Mouse (Mus musculus): ENCODE measurements at regions not wholly inside any gene's neighbourhood (a gene's known extent, or its start where the extent isn't known, plus 50 kb on each side); places are given as distances from the start of the nearest gene placed in this dataset.
A peak's percentile ranks its signal among the peaks of the same experiment; 100 is the strongest.

- DNase-seq (ENCODE audit: low read depth, low spot score): no peak
These were observed 65.8 kb upstream of the Atp11b start for GRCm38 (mm10) chr3:35688111-35688510.

- peak; percentile 61 for DNase-seq (ENCODE audit: low read depth, low spot score)
These were observed 65.1 kb upstream of the Atp11b start for GRCm38 (mm10) chr3:35688781-35689180.

- DNase-seq (ENCODE audit: low read depth, low spot score): peak; percentile 87
These were observed 60.9 kb upstream of the Atp11b start for GRCm38 (mm10) chr3:35693039-35693438.

- no peak for DNase-seq (ENCODE audit: low read depth, low spot score)
These were observed 60.4 kb upstream of the Atp11b start for GRCm38 (mm10) chr3:35693551-35693950.

GRCm38 (mm10) chr3:35694241-35694640 lies 59.7 kb upstream of the Atp11b start:
- no peak for DNase-seq (ENCODE audit: low read depth, low spot score)

- no peak for DNase-seq (ENCODE audit: low read depth, low spot score)
These were observed 58.0 kb upstream of the Atp11b start for GRCm38 (mm10) chr3:35695859-35696258.

- no peak for DNase-seq (ENCODE audit: low read depth, low spot score)
These were observed 54.6 kb upstream of the Atp11b start for GRCm38 (mm10) chr3:35699266-35699665.

- DNase-seq (ENCODE audit: low read depth, low spot score): no peak
These were observed 53.9 kb upstream of the Atp11b start for GRCm38 (mm10) chr3:35699979-35700378.

- no peak for DNase-seq (ENCODE audit: low read depth, low spot score)
These were observed 50.2 kb upstream of the Atp11b start for GRCm38 (mm10) chr3:35703528-35704327.
